Mouse (Mus musculus) megakaryocyte progenitor cell, adult 5-6 weeks (primary cell): Measurements from ENCODE around the gene Egfr. TPM values are rescaled to one million over a fixed set of nuclear protein-coding genes. Genes with fewer than 3 reads are reported as not detected.

Experiments
- ATAC-seq: replicated peaks from 2 replicates; pipeline ENCODE4 v1.8.0; 2016; ENCODE audit warnings: mild to moderate bottlenecking, moderate TSS enrichment, inconsistent platforms; ENCODE audit not compliant: poor library complexity
- total RNA-seq, 2 experiments: library from RNA; stranded (forward) in 1 of 2; stranded (reverse) in 1 of 2; fragments of 157-497, 149-512 nt in 1 of 2; fragments of 200-1000 nt in 1 of 2; gene quantifications; 2 replicates each; pipeline versions ENCODE4 v1.2.3 to v1.2.4; 2015 to 2017

The Egfr gene
- total RNA-seq, 2 experiments from 2014 or later: not detected

DNA sequence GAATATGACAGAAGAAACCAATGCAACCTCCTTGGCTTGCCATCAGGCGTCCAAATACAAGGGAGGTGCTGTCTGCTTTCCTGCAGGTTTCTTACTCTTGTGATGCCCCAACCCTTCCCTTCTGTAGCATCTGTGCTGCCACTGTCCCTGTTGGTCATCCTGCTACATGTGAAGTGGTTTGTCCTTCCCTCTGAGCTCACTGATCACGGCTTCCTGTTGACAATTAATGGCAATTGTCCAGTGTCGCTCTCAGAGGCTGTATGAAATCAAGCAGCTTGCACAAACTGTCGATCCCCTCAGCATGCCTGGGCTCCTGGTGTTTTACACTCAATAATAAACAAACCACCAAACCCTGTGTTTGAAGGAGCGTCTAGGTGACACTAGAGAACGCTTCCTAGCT is 134.1 kb downstream of the Egfr start:
- ATAC-seq: no peak

DNA sequence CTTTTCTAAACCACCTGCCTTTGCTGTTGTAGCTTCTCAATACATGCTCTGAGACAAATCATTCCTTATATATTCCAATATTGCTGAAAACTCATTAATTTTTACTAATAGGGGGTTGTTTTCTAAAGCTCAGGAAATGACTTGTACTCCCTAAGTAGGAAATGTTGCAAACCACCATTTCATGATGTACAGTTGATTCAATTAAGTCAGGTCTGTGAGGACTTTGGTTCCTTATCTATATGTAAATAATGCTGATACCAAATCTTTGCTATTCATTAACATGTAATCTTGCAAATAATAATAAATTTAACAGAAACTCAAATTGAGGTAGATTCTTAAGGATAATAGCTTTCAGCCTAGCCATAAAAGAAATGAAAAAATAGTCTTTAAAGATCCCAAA is 136.1 kb downstream of the Egfr start:
- ATAC-seq: no peak

DNA sequence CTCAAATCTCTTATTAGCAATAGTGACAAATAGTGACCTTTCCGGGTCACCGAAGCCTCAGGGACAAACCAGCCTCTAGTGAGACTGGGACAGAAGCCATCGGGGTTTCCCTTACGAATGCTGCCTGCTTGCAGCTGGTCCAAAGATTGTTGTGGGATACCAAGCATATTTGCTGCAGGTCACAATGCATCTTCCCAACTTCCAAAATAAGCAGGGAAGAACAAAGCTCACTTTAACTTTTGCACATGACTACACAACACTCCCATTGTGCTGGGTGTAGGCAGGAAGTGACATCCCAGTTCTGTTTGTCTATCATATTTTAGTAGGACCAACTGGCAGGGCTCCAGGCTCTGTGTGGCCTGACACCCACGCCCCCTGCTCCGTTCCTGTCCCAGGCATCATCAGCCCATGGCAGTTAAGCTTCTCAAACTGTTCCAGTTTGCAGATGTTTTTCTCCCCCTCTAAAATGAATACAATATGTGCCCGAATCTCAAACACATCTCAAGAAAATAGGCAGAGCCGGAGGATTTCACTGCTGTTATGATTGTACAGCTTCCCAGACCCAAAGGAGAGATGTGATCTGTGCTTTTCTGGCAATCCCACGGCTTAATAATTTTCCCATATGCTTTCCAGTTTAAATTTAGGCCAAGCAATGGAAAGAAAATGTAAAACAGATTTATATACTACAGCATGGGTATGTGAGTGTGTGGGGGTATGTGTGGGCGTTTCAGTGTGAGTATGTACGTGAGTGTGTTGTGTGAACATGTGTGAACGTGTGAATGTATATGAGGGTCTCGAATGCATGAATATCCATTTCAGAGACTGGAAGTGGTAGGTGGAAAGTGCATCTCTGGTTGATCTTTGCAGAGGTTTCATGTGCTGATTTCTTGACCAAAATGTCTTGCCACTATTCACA is 143.7 kb downstream of the Egfr start:
- no peak for ATAC-seq

DNA sequence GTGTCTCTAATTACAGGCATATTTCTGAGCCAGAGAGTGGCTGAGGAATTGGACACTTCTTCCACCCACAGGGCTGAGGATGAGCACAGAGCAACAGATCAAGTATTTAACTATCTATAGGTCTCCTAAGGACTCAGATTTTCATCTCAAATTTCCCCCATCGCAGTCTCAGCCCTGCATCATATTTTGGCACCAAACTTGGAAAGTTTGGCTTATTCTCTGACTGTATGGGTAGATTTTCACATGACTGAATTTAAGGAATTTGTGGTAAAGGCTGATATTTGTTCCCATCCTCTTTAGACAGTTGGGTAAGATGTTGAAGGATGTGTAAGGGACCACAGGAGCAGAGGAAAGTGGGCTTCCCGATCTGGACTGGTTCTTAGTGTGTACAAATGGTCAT is 145.7 kb downstream of the Egfr start:
- no peak for ATAC-seq

DNA sequence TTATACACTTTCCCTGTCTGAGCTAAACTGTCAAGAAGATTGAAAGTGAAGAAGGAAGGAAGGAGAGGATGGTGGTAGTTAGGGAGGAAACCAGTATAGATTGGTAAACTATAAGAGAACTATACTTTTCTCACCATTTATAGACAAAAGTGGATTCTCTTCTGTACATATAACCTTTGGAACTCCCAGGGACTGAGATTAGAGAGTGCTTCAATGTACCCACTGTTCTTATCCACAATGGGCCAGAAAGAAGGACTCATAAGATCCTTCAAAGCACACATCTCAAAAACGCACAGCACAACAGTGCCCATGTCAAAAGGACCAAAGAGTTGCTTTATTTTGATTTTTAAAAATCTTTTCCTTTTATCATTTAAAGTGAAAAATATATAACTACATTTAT is 148.2 kb downstream of the Egfr start:
- ATAC-seq: no peak

DNA sequence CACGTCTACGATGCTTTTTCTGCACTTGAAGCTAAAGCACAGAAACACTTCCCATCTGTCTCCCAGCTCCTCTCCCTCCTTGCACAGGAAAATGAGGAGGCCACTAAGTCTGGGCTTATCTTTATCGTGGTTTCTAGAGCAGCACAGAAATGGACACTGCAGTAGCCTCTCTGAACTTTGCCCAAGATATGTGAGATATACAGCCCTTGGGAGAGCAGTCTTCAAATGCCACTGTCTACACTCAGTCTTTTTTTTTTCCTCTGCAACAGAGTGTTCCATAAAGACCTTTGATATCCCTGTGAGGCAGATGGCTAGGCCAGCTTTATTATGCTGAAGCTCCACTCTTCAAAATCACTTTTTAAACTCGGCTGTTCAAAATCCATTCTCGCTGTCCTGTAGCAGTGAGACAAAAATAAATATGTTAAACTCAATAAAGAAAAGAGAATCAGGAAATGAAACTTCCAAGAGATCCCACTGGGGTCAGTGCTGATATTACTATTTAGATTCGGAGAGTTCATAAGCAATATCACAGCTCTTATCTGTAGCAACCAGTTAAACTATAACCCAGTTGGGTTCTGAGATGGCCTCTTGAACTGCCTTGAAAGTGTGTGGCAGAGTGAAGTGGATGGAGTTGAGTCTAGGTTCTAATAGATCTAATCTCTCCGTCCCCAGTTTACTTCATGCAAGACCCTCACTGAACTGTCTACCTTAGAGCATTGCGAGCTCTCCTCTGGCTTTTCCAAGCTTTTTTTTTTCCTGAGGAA is 148.8 kb downstream of the Egfr start:
- ATAC-seq: no peak

DNA sequence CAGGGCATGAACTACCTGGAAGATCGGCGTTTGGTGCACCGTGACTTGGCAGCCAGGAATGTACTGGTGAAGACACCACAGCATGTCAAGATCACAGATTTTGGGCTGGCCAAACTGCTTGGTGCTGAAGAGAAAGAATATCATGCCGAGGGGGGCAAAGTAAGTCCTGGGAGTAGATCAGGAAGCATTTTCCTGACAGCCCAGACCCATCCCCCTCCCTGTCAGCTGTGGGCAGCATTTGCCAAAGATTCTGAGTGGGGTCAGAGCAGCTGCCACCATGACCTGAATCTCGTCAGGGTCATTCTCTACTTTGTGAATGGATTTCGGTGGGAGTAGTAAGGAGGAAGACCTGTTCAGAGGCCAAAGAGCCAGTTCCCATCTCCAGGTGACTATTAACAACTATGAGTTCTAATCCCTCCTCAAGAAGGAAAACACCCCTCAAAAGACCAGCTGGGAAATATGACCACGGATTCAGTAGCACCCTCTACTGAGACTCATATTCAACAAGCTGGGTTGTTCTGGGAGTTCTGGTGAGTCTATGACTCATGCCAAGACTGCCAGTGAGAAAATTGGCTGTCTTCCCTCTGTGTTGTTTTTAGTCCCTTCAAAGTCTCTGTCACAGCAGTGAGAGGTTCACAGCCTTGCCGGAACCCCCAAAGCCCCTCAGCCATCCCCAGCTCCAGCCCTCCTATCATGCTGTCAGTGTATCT is 152.5 kb downstream of the Egfr start:
- ATAC-seq: no peak

DNA sequence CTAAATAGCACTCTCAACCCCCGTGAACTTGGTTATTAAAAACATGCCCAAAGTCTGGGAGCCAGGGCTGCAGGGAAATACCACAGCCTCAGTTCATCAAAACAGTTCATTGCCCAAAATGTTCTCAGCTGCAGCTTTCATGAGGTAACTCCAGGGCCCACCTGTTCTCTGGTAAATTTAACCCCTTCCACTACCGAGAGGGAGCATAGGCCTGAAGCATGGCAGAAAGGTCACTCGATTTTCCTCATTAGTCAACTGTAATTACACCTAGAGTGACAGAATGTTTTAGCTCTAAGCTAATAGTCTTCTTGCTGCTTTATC is 153.0 kb downstream of the Egfr start:
- no peak for ATAC-seq

DNA sequence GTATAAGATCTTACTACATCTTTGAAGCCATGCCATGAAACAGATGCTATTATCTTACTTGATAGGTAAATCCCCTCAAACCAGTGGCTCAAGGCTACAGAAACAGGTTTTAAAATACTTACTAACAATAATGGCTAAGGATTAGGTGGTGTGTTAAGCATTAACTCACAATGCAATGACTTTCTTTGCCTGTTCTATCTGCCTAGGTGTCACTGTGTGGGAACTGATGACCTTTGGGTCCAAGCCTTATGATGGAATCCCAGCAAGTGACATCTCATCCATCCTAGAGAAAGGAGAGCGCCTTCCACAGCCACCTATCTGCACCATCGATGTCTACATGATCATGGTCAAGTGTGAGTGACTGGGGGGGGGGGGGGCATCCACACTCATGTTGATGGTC is 154.5 kb downstream of the Egfr start:
- ATAC-seq: no peak

DNA sequence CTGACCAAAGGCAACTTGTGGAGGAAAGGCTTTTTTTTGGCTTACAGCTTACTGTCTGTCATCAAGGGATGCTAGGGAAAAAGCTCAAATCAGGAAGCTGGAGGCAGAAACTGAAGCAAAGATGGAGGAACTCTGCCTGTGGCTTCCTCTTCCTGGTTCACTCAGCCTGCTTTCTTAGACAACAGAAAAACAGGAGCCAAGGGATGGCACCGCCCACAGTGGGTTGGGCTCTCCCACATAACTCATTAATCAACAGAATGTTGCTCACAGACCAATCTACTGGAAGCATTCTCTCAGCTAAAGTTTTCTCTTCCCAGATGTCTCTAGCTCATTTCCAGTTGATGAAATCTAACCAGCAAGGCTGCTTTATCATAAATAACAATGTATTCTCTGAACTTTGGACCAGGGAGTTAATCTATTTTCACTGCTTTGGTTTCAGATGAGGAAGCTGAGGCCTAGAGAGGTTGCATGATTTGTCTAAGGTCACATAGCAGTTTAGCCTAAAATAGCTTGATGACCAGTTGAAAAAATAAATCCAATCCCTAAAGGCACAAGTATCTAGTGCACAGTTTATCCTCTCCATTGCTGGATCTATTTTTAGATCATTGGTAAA is 155.6 kb downstream of the Egfr start:
- no peak for ATAC-seq

DNA sequence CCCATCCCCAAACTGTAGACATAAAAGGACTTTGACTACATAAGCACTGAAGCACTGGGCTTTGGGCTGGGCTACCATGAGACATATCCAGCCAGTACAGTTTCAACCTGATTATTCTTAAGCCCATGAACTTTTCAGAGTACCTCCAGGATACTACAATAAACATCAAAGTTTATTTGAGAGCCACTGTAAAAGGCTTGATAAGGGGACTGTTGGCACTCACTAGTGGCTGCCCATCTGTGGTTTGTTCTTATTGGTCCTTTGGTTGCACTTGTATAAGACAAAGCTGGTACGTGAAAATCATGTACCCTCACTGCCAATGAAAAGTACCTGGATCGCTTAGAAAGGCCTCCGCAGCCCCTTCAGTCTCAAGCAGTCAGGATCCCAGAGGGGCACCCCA is 162.8 kb downstream of the Egfr start:
- no peak for ATAC-seq

DNA sequence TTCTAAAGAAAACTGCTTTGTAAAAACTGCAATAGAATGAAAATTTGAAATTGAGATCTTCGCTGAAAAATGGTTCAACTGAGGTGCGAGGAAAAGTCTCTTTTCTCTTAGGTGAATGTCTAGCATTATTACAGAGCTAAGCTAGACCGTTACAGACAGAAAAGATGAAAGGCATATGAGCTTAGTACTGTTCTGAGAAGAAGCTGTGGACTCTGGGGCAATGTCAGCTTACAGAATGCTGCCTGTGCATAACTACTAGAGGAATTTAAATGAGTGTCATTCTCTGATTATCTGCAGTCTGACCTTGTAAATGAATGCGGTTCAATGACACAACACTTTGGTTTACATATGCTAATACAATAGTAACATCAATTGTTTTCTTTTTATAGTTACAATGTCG is 163.8 kb downstream of the Egfr start:
- no peak for ATAC-seq

DNA sequence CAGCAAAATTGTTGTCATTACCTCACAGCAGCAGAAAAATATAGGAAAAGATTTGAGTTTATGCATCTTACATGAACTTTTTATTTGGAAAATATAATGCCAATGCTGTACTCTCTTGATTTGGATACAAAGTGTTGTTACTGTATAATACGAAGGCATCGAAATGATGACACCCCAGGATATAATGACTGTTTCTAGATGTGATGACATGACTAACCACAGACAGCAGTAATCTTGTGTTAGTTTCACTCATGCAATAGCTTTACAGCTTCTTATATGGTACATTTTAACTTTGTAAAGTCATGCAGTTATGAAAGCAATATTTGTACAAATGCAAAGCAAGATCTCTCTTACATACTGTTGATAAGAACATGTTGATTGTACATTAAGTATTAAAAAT is 165.5 kb downstream of the Egfr start:
- ATAC-seq: peak; percentile 57

DNA sequence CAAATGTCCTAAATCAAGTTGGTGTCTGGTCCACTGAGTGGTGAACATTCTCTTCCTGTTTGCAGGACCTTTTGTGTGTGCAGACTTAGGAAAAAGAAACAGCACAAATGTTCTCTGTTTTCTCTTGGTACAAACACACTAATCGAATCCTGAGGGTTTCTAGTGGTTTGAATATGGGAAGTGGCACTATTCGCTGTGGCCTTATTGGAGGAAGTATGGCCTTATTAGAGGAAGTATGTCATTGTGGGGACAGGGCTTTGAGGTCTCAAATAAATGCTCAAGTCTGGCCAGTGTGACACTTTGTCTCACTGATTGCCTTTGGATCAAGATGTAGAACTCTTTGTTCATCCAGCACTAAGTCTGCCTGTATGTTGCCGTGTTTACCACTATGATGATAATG is 180.2 kb downstream of the Egfr start:
- ATAC-seq: peak; percentile 100

DNA sequence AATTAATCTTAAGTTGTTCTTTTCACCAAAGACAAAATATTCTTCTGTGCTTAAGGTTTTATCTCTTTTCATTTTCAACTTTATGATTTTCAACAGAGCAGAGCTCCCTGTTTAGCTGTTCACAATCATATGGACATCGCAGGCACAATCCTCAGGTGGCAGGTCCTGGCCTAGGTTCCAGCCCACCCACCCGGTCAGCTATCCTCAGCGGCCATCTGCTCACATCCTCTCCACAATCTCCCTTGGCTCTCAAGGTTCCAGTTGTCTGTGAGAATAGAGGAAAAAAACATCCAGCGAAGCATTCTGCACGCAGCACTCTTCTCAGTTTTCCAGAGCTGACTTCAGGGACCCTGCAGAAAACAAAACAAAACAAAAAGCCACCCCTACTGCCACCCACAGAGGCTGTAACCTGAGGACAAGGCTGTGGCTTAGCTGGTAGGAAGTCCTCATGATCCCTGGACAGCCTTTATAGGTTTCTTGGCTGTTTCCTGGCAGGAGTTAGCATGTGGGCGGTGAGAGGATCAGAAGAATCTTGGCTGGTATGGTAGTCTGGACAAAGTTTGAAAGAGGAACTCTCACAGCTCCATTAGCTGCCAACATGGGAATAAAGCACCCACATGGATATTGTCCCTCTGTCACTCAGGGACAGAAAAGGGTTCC is 183.7 kb downstream of the Egfr start:
- no peak for ATAC-seq

DNA sequence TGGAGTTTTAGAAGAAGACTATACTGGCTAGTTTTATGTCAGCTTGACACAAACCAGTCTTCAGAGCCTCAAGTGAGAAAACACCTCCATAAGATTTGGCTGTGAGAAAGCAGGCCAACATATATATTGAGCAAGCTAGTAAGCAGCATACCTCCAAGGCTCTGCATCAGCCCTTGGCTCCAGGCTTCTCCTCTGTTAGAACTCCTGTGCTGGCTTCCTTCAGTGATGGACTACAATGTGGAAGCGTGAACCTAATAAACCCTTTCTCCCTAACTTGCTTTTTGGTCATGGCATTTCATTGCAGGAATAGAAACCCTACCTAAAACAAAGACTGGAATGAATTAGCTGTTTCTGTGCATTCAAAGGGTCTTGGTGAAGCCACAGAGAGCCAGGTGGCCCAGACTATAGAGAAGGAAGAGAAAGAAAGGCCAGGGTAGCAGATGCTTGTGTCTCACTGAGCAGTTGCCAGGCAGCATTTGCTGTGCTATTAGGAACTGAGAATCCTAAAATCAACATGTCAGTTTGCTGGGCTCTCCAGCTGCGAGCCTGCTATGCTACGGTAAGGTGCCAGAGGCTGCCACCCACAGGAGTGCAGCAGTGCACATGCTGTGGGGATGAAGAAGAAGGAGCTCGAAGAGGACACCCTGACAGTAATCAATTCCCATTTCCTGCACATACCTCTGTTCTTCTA is 189.2 kb downstream of the Egfr start:
- ATAC-seq: peak; percentile 27; the same call in 1 of the 2 replicates

DNA sequence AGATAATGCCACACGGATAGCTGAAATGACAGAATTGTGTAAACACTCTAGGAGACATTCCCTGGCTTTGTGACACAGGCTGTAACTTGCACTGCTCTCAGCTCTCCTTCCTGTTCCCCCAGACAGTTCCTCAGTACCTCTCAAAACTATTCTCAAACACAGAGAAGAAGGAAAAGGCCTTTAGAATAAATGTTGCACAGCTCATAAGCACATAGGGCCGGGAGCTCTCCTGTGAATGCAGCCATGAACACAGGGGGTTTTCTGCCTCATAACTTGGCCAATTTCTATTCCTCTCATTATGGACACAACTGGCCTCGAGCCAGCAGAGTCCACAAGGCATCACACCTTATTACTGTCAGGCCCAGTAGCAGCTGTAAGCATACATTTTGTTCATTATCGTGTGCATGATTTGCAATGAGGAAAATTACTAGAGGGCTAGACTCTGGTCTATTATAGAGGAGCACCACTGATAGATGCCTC is 190.0 kb downstream of the Egfr start:
- no peak for ATAC-seq

DNA sequence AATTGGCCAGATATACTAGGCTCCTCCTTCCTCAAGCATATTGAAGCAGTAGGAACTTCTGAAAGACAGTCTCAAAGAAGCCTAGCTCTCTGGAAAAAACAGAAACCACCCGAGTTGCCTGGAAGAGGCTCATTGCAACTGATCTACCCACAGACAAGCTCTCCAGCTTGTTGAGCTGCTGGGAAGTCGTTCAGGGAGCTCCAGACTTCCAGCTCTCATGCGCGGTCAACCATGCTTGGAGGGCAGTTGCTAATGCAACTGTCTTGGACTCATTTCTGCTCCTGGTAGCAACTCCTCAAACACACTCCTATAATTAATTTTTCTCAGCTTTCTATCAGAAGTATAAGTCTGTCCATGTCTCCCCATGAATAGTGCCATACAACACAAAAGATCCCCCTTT is 191.0 kb downstream of the Egfr start:
- no peak for ATAC-seq

DNA sequence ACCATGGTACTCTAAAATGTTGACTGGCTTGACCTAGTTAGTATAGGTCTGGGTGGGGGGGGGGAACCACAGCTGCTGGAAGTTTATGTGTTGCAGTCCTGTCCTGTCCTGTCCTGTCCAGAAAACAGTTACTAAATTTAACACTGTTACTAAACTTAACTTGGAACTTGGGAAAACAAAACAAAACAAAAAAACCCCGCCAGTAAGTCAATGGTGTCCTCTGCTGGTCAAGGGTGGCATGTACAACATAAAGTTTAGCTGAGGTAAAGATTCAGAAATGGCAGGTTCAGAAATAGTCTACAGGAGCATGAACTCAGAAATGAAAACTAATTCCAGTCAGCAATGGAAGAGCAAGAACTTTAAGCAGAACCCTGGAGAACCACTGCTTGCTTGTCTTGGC is 196.8 kb downstream of the Egfr start:
- peak; percentile 21 for ATAC-seq
